Mouse (Mus musculus) skeletal muscle tissue, adult 2 months (tissue): ENCODE measurements at regions not wholly inside any gene's neighbourhood (a gene's known extent, or its start where the extent isn't known, plus 50 kb on each side); places are given as distances from the start of the nearest gene placed in this dataset.

Experiments
- DNase-seq: peaks from one replicate; pipeline ENCODE4 v3.0.0-alpha.2; 2012; ENCODE audit warnings: low read depth, low spot score

GRCm38 (mm10) chr16:5467587-5467986 lies 211.8 kb upstream of the Eef2kmt start:
- DNase-seq: no peak

- DNase-seq: no peak
Measured at GRCm38 (mm10) chr16:5466760-5467159, 211.0 kb upstream of the Eef2kmt start.

GRCm38 (mm10) chr16:5455352-5455965 lies 199.7 kb upstream of the Eef2kmt start:
- no peak for DNase-seq

- DNase-seq: no peak
Measured at GRCm38 (mm10) chr16:5454243-5454642, 198.5 kb upstream of the Eef2kmt start.

- DNase-seq: no peak
Measured at GRCm38 (mm10) chr16:5452971-5453370, 197.2 kb upstream of the Eef2kmt start.

- DNase-seq: no peak
Measured at GRCm38 (mm10) chr16:5445776-5446175, 190.0 kb upstream of the Eef2kmt start.

GRCm38 (mm10) chr16:5444785-5445184 lies 189.0 kb upstream of the Eef2kmt start:
- DNase-seq: no peak

GRCm38 (mm10) chr16:5439717-5440116 lies 183.9 kb upstream of the Eef2kmt start:
- no peak for DNase-seq

GRCm38 (mm10) chr16:5438405-5438804 lies 182.6 kb upstream of the Eef2kmt start:
- no peak for DNase-seq

- no peak for DNase-seq
Measured at GRCm38 (mm10) chr16:5431689-5432088, 175.9 kb upstream of the Eef2kmt start.

- DNase-seq: no peak
Measured at GRCm38 (mm10) chr16:5431111-5431510, 175.3 kb upstream of the Eef2kmt start.

- no peak for DNase-seq
Measured at GRCm38 (mm10) chr16:5429466-5429865, 173.7 kb upstream of the Eef2kmt start.

GRCm38 (mm10) chr16:5425908-5426307 lies 170.1 kb upstream of the Eef2kmt start:
- DNase-seq: no peak

- no peak for DNase-seq
Measured at GRCm38 (mm10) chr16:5422041-5422440, 166.3 kb upstream of the Eef2kmt start.

GRCm38 (mm10) chr16:5421591-5421990 lies 165.8 kb upstream of the Eef2kmt start:
- DNase-seq: no peak

GRCm38 (mm10) chr16:5419467-5419866 lies 163.7 kb upstream of the Eef2kmt start:
- DNase-seq: no peak

GRCm38 (mm10) chr16:5418462-5419197 lies 162.8 kb upstream of the Eef2kmt start:
- no peak for DNase-seq

- no peak for DNase-seq
Measured at GRCm38 (mm10) chr16:5415310-5415709, 159.5 kb upstream of the Eef2kmt start.

GRCm38 (mm10) chr16:5411819-5412385 lies 156.1 kb upstream of the Eef2kmt start:
- no peak for DNase-seq

GRCm38 (mm10) chr16:5406711-5407110 lies 150.9 kb upstream of the Eef2kmt start:
- peak; percentile 22 for DNase-seq

GRCm38 (mm10) chr16:5393336-5393735 lies 137.6 kb upstream of the Eef2kmt start:
- DNase-seq: no peak

GRCm38 (mm10) chr16:5382930-5383329 lies 127.1 kb upstream of the Eef2kmt start:
- no peak for DNase-seq
